Mouse (Mus musculus) intestine, embryonic 14.5 days (tissue): ENCODE measurements at regions not wholly inside any gene's neighbourhood (a gene's known extent, or its start where the extent isn't known, plus 50 kb on each side); places are given as distances from the start of the nearest gene placed in this dataset.

Experiments used
- ATAC-seq: fragments of 200-750 bp; cut with Nextera tagmentation; replicated peaks from 2 replicates; pipeline ENCODE4 v1.8.0; 2017; ENCODE audit warnings: low read depth, moderate number of reproducible peaks, moderate TSS enrichment, moderate library complexity; ENCODE audit not compliant: low FRiP score, low TSS enrichment
- DNase-seq: peaks from one replicate; pipeline ENCODE4 v3.0.0-alpha.2; 2018; ENCODE audit warnings: low spot score
- H3K27ac ChIP-seq: fragments of 300-500 bp; sonication (generic); 2 replicates; pipeline ENCODE4 v1.5.1; 2014; ENCODE audit warnings: low read depth, mild to moderate bottlenecking, control low read depth
- H3K27me3 ChIP-seq: fragments of 300-500 bp; sonication (generic); replicated peaks from 2 replicates; pipeline ENCODE4 v1.6.1; 2014; ENCODE audit warnings: low read length, control low read depth; ENCODE audit not compliant: control insufficient read depth, insufficient read depth
- H3K36me3 ChIP-seq: fragments of 300-500 bp; sonication (generic); 2 replicates; pipeline ENCODE4 v1.6.1; 2014; ENCODE audit warnings: low read length, control low read depth; ENCODE audit not compliant: control insufficient read depth, insufficient read depth
- H3K4me1 ChIP-seq: fragments of 300-500 bp; sonication (generic); replicated peaks from 2 replicates; pipeline ENCODE4 v1.6.1; 2014; ENCODE audit warnings: low read length, control low read depth, mixed read lengths; ENCODE audit not compliant: control insufficient read depth, insufficient read depth
- H3K4me2 ChIP-seq: fragments of 300-500 bp; sonication (generic); 2 replicates; pipeline ENCODE4 v1.6.1; 2014; ENCODE audit warnings: low read length
- H3K4me3 ChIP-seq: fragments of 300-500 bp; sonication (generic); 2 replicates; pipeline ENCODE4 v1.5.1; 2014; ENCODE audit warnings: low read depth, low read length, control low read depth, mixed read lengths
- H3K9ac ChIP-seq: fragments of 300-500 bp; sonication (generic); 2 replicates; pipeline ENCODE4 v1.6.1; 2014; ENCODE audit warnings: mild to moderate bottlenecking, low read length
- H3K9me3 ChIP-seq: fragments of 300-500 bp; sonication (generic); 2 replicates; pipeline ENCODE4 v1.6.1; 2016; ENCODE audit warnings: low read length, control low read depth; ENCODE audit not compliant: control insufficient read depth
- WGBS: fragments of 180-500 bp; shearing (Covaris S2); extraction: QIAGEN DNeasy Blood & Tissue Kit; methylation state at CpG from one replicate; pipeline ENCODE4 v1.1.7; 2014; 5-methylcytosine and 5-hydroxymethylcytosine counted together

DNA sequence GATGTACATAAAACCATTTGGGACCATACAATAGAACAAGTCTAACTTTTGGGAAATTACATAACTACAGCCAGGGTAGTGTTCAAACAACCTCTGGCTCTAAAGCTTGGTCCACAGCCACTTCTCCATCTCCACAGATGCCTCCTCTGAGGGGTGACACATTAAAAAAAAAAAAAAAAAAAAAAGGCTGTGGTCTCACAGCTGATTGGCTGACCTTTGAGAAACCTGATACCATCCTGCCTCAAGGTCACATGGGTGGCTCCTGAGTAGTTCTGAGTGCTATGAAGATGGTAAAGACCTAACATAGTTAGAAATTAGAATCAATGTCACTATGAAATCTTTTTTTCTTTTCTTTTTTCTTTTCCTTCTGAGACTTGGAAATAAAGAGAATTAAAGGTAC, 102.4 kb downstream of the Tmem182 start:
- ATAC-seq (no peak), DNase-seq (no peak)
- Histone ChIP-seq H3K9me3 (no peaks in the 10 kb centered on the region), H3K27ac (no peak overlapping the region), H3K27me3 (no peaks in the 10 kb centered on the region), H3K4me2 (no peak overlapping the region), H3K4me3 (no peak overlapping the region), H3K9ac (no peak overlapping the region), H3K36me3 (no peaks in the 10 kb centered on the region), H3K4me1 (no peaks in the 10 kb centered on the region)

- DNase-seq, result no peak
- H3K9me3 ChIP-seq, result no peaks in the 10 kb centered on the region
- 69% methylated on average over 3 of the region's 3 CpGs for WGBS
These were observed 108.2 kb downstream of the Tmem182 start for GRCm38 (mm10) chr1:40913591-40913990.

GRCm38 (mm10) chr1:40924271-40924670, 118.9 kb downstream of the Tmem182 start:
- no peak for ATAC-seq

More at GRCm38 (mm10) chr1:40913591-40913990, 108.2 kb downstream of the Tmem182 start:
- no peaks in the 10 kb centered on the region for H3K4me1 ChIP-seq
- H3K4me3 ChIP-seq, result no peak overlapping the region
- H3K27me3 ChIP-seq, result no peaks in the 10 kb centered on the region
- no peak overlapping the region for H3K27ac ChIP-seq
- H3K36me3 ChIP-seq, result no peaks in the 10 kb centered on the region
- no peak for ATAC-seq
- H3K4me2 ChIP-seq, result no peak overlapping the region
- H3K9ac ChIP-seq, result no peak overlapping the region

DNA sequence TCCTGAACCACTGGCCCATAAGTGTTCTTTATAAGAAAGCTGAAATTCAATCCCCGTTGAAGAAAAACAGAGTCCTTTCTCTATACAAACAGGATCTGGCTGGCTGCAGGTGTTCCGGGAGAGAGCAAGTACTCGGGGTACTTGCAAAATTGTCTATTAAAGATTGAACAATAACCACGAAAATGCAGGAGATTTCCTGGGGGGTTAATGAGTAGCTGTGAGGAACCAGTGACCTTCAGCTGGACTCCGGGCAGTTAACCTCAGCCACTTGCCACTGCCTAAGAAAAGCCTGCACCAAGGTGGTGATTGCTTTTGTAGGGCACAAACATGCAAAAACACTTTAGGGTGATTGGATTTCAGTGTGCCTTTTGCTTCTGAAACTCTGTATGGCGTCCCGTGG, 119.4 kb downstream of the Tmem182 start:
- DNase-seq (no peak), ATAC-seq (no peak)
- 64% methylated on average over 7 of the region's 7 CpGs for whole genome bisulfite sequencing
- no peaks in the 10 kb centered on the region for H3K27me3 ChIP-seq
- H3K27ac ChIP-seq, result no peak overlapping the region
- H3K36me3 ChIP-seq, result no peaks in the 10 kb centered on the region
- no peak overlapping the region for H3K4me3 ChIP-seq
- no peak overlapping the region for H3K4me2 ChIP-seq
- H3K4me1 ChIP-seq, result no peaks in the 10 kb centered on the region
- H3K9ac ChIP-seq, result no peak overlapping the region
- H3K9me3 ChIP-seq, result no peaks in the 10 kb centered on the region

More at GRCm38 (mm10) chr1:40924271-40924670, 118.9 kb downstream of the Tmem182 start:
- H3K27ac ChIP-seq, result no peak overlapping the region
- no peak overlapping the region for H3K4me2 ChIP-seq
- no peak overlapping the region for H3K4me3 ChIP-seq
- H3K4me1 ChIP-seq, result no peaks in the 10 kb centered on the region
- H3K36me3 ChIP-seq, result no peaks in the 10 kb centered on the region
- DNase-seq, result no peak
- H3K9me3 ChIP-seq, result no peaks in the 10 kb centered on the region
- H3K27me3 ChIP-seq, result no peaks in the 10 kb centered on the region
- 68% methylated on average over 3 of the region's 3 CpGs for WGBS
- no peak overlapping the region for H3K9ac ChIP-seq

- H3K4me2 ChIP-seq, result no peak overlapping the region
- no peak for ATAC-seq
These were observed 126.0 kb downstream of the Tmem182 start for GRCm38 (mm10) chr1:40931374-40931773.

GRCm38 (mm10) chr1:40936729-40937128, 131.3 kb downstream of the Tmem182 start:
- no peak overlapping the region for H3K27ac ChIP-seq
- WGBS, result 74% methylated on average over 3 of the region's 3 CpGs
- no peak overlapping the region for H3K4me2 ChIP-seq
- no peaks in the 10 kb centered on the region for H3K27me3 ChIP-seq
- H3K4me3 ChIP-seq, result no peak overlapping the region
- no peaks in the 10 kb centered on the region for H3K4me1 ChIP-seq
- DNase-seq, result no peak
- no peak for ATAC-seq
- no peak overlapping the region for H3K9ac ChIP-seq
- no peaks in the 10 kb centered on the region for H3K9me3 ChIP-seq
- H3K36me3 ChIP-seq, result no peaks in the 10 kb centered on the region

More at GRCm38 (mm10) chr1:40931374-40931773, 126.0 kb downstream of the Tmem182 start:
- Histone ChIP-seq H3K36me3 (no peaks in the 10 kb centered on the region), H3K9ac (no peak overlapping the region), H3K9me3 (no peaks in the 10 kb centered on the region), H3K4me1 (no peaks in the 10 kb centered on the region), H3K27ac (no peak overlapping the region), H3K27me3 (no peaks in the 10 kb centered on the region), H3K4me3 (no peak overlapping the region)
- WGBS, result 59% methylated on average over 5 of the region's 5 CpGs
- DNase-seq, result no peak

GRCm38 (mm10) chr1:40942751-40943150, 137.3 kb downstream of the Tmem182 start:
- H3K4me1 ChIP-seq, result no peaks in the 10 kb centered on the region
- DNase-seq, result no peak
- H3K9me3 ChIP-seq, result no peaks in the 10 kb centered on the region
- H3K36me3 ChIP-seq, result no peaks in the 10 kb centered on the region
- no peak overlapping the region for H3K4me3 ChIP-seq
- WGBS, result 95% methylated on average over 14 of the region's 14 CpGs
- H3K27ac ChIP-seq, result no peak overlapping the region
- no peaks in the 10 kb centered on the region for H3K27me3 ChIP-seq
- H3K4me2 ChIP-seq, result no peak overlapping the region
- no peak overlapping the region for H3K9ac ChIP-seq
- ATAC-seq, result no peak

DNA sequence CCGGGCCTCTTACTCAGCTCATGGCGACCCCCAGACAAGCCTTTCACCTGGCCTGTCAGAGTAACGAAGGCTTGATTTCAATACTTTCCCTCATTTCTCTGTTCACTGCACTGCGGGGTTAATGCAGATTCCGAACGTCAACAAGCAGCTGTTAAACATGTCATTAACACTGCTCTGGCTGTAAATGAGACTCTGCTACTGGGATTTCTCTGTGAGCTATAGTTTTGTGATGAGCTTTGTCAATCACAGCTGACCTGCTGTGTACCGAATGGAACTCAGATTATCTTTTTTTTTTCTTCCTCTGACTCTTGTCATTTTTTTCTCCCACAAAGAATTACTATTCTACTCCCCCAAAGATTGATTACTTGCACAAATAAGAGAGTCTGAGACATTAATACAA, 137.8 kb downstream of the Tmem182 start:
- ATAC-seq, result no peak

DNA sequence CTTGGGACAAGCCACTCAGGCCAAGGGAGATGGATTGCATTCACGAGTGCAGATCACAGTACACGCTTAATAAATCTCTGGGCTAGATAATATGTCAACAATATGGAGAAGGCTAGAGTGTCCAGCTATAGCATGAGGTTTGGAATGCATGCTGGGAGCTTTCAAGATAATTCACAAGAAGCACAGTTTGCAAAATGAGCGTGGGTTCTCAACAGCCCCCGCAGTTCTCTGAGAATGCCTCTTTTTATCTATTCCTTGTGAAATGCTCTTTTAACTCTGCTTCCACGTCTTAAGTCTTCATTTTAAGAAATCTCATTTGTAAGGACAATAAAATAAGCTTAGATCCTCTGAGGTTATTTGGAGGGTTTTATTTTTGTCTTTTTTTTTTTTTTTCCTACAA, 145.2 kb downstream of the Tmem182 start:
- Histone ChIP-seq H3K27me3 (no peaks in the 10 kb centered on the region), H3K4me1 (no peaks in the 10 kb centered on the region), H3K4me3 (no peak overlapping the region), H3K4me2 (no peak overlapping the region), H3K27ac (no peak overlapping the region), H3K9ac (no peak overlapping the region), H3K36me3 (no peaks in the 10 kb centered on the region), H3K9me3 (no peaks in the 10 kb centered on the region)
- WGBS, result 73% methylated on average over 5 of the region's 5 CpGs
- ATAC-seq (no peak), DNase-seq (no peak)

More for the DNA sequence above, 137.8 kb downstream of the Tmem182 start:
- H3K27ac ChIP-seq, result no peak overlapping the region
- no peaks in the 10 kb centered on the region for H3K9me3 ChIP-seq
- no peak overlapping the region for H3K9ac ChIP-seq
- H3K4me2 ChIP-seq, result no peak overlapping the region
- no peaks in the 10 kb centered on the region for H3K4me1 ChIP-seq
- 74% methylated on average over 7 of the region's 7 CpGs for WGBS
- no peak overlapping the region for H3K4me3 ChIP-seq
- H3K36me3 ChIP-seq, result no peaks in the 10 kb centered on the region
- DNase-seq, result no peak
- H3K27me3 ChIP-seq, result no peaks in the 10 kb centered on the region
